Mouse (Mus musculus): ENCODE results near the gene Ppp1r18. TPM values are rescaled to one million over a fixed set of nuclear protein-coding genes. Genes with fewer than 3 reads are reported as not detected.

Gene Ppp1r18
- total and polyA plus RNA-seq, 2 experiments: 2.0 to 5.5 TPM

- no peak overlapping the region for H3K4me3 ChIP-seq (ENCODE audit: insufficient read depth, low read depth, low read length)
- H3K4me1 ChIP-seq (ENCODE audit: control insufficient read depth, insufficient read depth, low read length): peaks cover 17% of the 10 kb centered on the region
- TF ChIP-seq CTCF (IDR thresholded peaks at IDR 0.05; ENCODE audit: low read depth, low read length) (no peak), POLR2A (IDR thresholded peaks at IDR 0.05; ENCODE audit: extremely low read depth, insufficient read depth, low read length) (no peak)
- no peak overlapping the region for H3K27ac ChIP-seq (replicated peaks; ENCODE audit: insufficient read depth, low read depth, low read length)
- 77% methylated on average over 26 of the region's 26 CpGs for WGBS
- H3K27me3 ChIP-seq (ENCODE audit: control insufficient read depth, insufficient read depth, low read length): no peaks in the 10 kb centered on the region
- H3K9ac ChIP-seq (ENCODE audit: low read depth, low read length): no peak overlapping the region
- no peaks in the 10 kb centered on the region; the same call in 1 of the 2 replicates for H3K36me3 ChIP-seq (ENCODE audit: control insufficient read depth, insufficient read depth, low read length)
- no peaks in the 10 kb centered on the region for H3K79me2 ChIP-seq (ENCODE audit: control insufficient read depth, insufficient read depth, low read length)
- DNase-seq (ENCODE audit: extremely low read depth, low read depth, low spot score): no peak
Observed at GRCm38 (mm10) chr17:35835424-35836140, 29.8 kb upstream of the Ppp1r18 start.

- Histone ChIP-seq H3K79me2 (ENCODE audit: control insufficient read depth, insufficient read depth, low read length) (no peaks in the 10 kb centered on the region), H3K4me1 (ENCODE audit: control insufficient read depth, insufficient read depth, low read length) (peaks cover 17% of the 10 kb centered on the region), H3K9ac (ENCODE audit: low read depth, low read length) (peak overlapping the region; percentile 24), H3K4me3 (ENCODE audit: insufficient read depth, low read depth, low read length) (peak overlapping the region; percentile 90), H3K27ac (replicated peaks; ENCODE audit: insufficient read depth, low read depth, low read length) (0 out of 2 replicates have a peak overlapping the region, but pooled peaks have one; percentile 11), H3K27me3 (ENCODE audit: control insufficient read depth, insufficient read depth, low read length) (no peaks in the 10 kb centered on the region), H3K36me3 (ENCODE audit: control insufficient read depth, insufficient read depth, low read length) (no peaks in the 10 kb centered on the region; the same call in 1 of the 2 replicates)
- WGBS: 7% methylated on average over 24 of the region's 24 CpGs
- peak; percentile 46 for TF ChIP-seq CTCF (IDR thresholded peaks at IDR 0.05; ENCODE audit: low read depth, low read length)
- TF ChIP-seq POLR2A (IDR thresholded peaks at IDR 0.05; ENCODE audit: extremely low read depth, insufficient read depth, low read length): no peak
- DNase-seq (ENCODE audit: extremely low read depth, low read depth, low spot score): peak; percentile 66
Observed at GRCm38 (mm10) chr17:35836178-35836965, 29.0 kb upstream of the Ppp1r18 start.

- no peaks in the 10 kb centered on the region for H3K27me3 ChIP-seq (ENCODE audit: control insufficient read depth, insufficient read depth, low read length)
- peak overlapping the region; percentile 71 for H3K9ac ChIP-seq (ENCODE audit: low read depth, low read length)
- no peaks in the 10 kb centered on the region for H3K79me2 ChIP-seq (ENCODE audit: control insufficient read depth, insufficient read depth, low read length)
- DNase-seq (ENCODE audit: extremely low read depth, low read depth, low spot score): no peak
- no peak for TF ChIP-seq CTCF (IDR thresholded peaks at IDR 0.05; ENCODE audit: low read depth, low read length)
- no peak for TF ChIP-seq POLR2A (IDR thresholded peaks at IDR 0.05; ENCODE audit: extremely low read depth, insufficient read depth, low read length)
- H3K27ac ChIP-seq (replicated peaks; ENCODE audit: insufficient read depth, low read depth, low read length): peak overlapping the region; percentile 73; the same call in 1 of the 2 replicates
- H3K36me3 ChIP-seq (ENCODE audit: control insufficient read depth, insufficient read depth, low read length): no peaks in the 10 kb centered on the region; the same call in 1 of the 2 replicates
- H3K4me3 ChIP-seq (ENCODE audit: insufficient read depth, low read depth, low read length): peak overlapping the region; percentile 90
- WGBS: under 1% methylated on average over 25 of the region's 25 CpGs
- peaks cover 18% of the 10 kb centered on the region for H3K4me1 ChIP-seq (ENCODE audit: control insufficient read depth, insufficient read depth, low read length)
Observed at GRCm38 (mm10) chr17:35836991-35837422, 28.4 kb upstream of the Ppp1r18 start.

GRCm38 (mm10) chr17:35837487-35837886 is 27.9 kb upstream of the Ppp1r18 start:
- Histone ChIP-seq H3K9ac (ENCODE audit: low read depth, low read length) (peak overlapping the region; percentile 71), H3K4me3 (ENCODE audit: insufficient read depth, low read depth, low read length) (peak overlapping the region; percentile 90), H3K27me3 (ENCODE audit: control insufficient read depth, insufficient read depth, low read length) (no peaks in the 10 kb centered on the region), H3K36me3 (ENCODE audit: control insufficient read depth, insufficient read depth, low read length) (no peaks in the 10 kb centered on the region), H3K27ac (replicated peaks; ENCODE audit: insufficient read depth, low read depth, low read length) (peak overlapping the region; percentile 73), H3K79me2 (ENCODE audit: control insufficient read depth, insufficient read depth, low read length) (no peaks in the 10 kb centered on the region), H3K4me1 (ENCODE audit: control insufficient read depth, insufficient read depth, low read length) (peaks cover 18% of the 10 kb centered on the region)
- under 1% methylated on average over 18 of the region's 18 CpGs for WGBS
- TF ChIP-seq POLR2A (IDR thresholded peaks at IDR 0.05; ENCODE audit: extremely low read depth, insufficient read depth, low read length) (no peak), CTCF (IDR thresholded peaks at IDR 0.05; ENCODE audit: low read depth, low read length) (no peak)
- DNase-seq (ENCODE audit: extremely low read depth, low read depth, low spot score): no peak

GRCm38 (mm10) chr17:35838122-35838544 is 27.3 kb upstream of the Ppp1r18 start, which contains the start of gene Tubb5:
Gene Tubb5, minus strand, starts transcription at chr17:35838306.
- WGBS: 1% methylated on average over 29 of the region's 29 CpGs

More at GRCm38 (mm10) chr17:35838122-35838544, 27.3 kb upstream of the Ppp1r18 start, which contains the start of gene Tubb5:
- Histone ChIP-seq H3K9ac (ENCODE audit: low read depth, low read length) (peak within 1 kb of the TSS; percentile 71), H3K4me1 (ENCODE audit: control insufficient read depth, insufficient read depth, low read length) (peaks cover 18% of the 10 kb centered on the region), H3K79me2 (ENCODE audit: control insufficient read depth, insufficient read depth, low read length) (no peaks in the 10 kb centered on the region), H3K27ac (replicated peaks; ENCODE audit: insufficient read depth, low read depth, low read length) (peak within 1 kb of the TSS; percentile 73), H3K27me3 (ENCODE audit: control insufficient read depth, insufficient read depth, low read length) (no peaks in the 10 kb centered on the region), H3K36me3 (ENCODE audit: control insufficient read depth, insufficient read depth, low read length) (no peaks in the 10 kb centered on the region), H3K4me3 (ENCODE audit: insufficient read depth, low read depth, low read length) (peak within 1 kb of the TSS; percentile 90)
- TF ChIP-seq POLR2A (IDR thresholded peaks at IDR 0.05; ENCODE audit: extremely low read depth, insufficient read depth, low read length): peak; percentile 88
- no peak for TF ChIP-seq CTCF (IDR thresholded peaks at IDR 0.05; ENCODE audit: low read depth, low read length)
- DNase-seq (ENCODE audit: extremely low read depth, low read depth, low spot score): peak; percentile 90
